Mouse (Mus musculus) spleen, adult 18-20 months (tissue): ENCODE measurements around the gene Sirt1.
"Not testable (repeated sequence)": the region's sequence is repeated elsewhere in the genome, so short reads cannot be mapped to it uniquely, and the experiment has no call there.

Experiments
- DNase-seq, 2 experiments: peaks; one replicate each; pipeline ENCODE4 v3.0.0; 2022; ENCODE audit warnings: mixed read lengths in 2 of 2

Gene Sirt1

GRCm38 (mm10) chr10:63381498-63382280 lies at the start of gene Sirt1:
Sirt1 (minus strand) TSS chr10:63381704.
- peak in 1 of 2 experiments; percentile 22 for DNase-seq

- peak; percentile 80 to 84 for DNase-seq
Measured at GRCm38 (mm10) chr10:63429785-63430305, 48.3 kb upstream of the Sirt1 start, which contains the start of gene Ctnna3. Ctnna3 (plus strand) TSS chr10:63430098.

- peak; percentile 98 to 100 for DNase-seq
Measured at GRCm38 (mm10) chr10:63429380-63429779, 47.9 kb upstream of the Sirt1 start.

GRCm38 (mm10) chr10:63429023-63429340 lies 47.5 kb upstream of the Sirt1 start:
- DNase-seq: no peak

- peak; percentile 21 to 44 for DNase-seq
Measured at GRCm38 (mm10) chr10:63428243-63429022, 46.9 kb upstream of the Sirt1 start.

- no peak for DNase-seq
Measured at GRCm38 (mm10) chr10:63427146-63427545, 45.6 kb upstream of the Sirt1 start.

GRCm38 (mm10) chr10:63424475-63424814 lies 42.9 kb upstream of the Sirt1 start:
- DNase-seq: peak in 1 of 2 experiments; percentile 50

GRCm38 (mm10) chr10:63423591-63424474 lies 42.3 kb upstream of the Sirt1 start:
- DNase-seq: no peak

GRCm38 (mm10) chr10:63422736-63422992 lies 41.2 kb upstream of the Sirt1 start:
- no peak for DNase-seq

- DNase-seq: peak; percentile 21 to 49
Measured at GRCm38 (mm10) chr10:63421739-63422735, 40.5 kb upstream of the Sirt1 start, which contains the start of gene Gm7075. Gm7075 (minus strand) TSS chr10:63421789.

- no peak for DNase-seq
Measured at GRCm38 (mm10) chr10:63417061-63417460, 35.6 kb upstream of the Sirt1 start.

GRCm38 (mm10) chr10:63415850-63416249 lies 34.3 kb upstream of the Sirt1 start:
- no peak for DNase-seq

- no peak for DNase-seq
Measured at GRCm38 (mm10) chr10:63415287-63415686, 33.8 kb upstream of the Sirt1 start.

- DNase-seq: no peak
Measured at GRCm38 (mm10) chr10:63412756-63413155, 31.3 kb upstream of the Sirt1 start.

- DNase-seq: not testable (repeated sequence)
Measured at GRCm38 (mm10) chr10:63411674-63412073, 30.2 kb upstream of the Sirt1 start.

GRCm38 (mm10) chr10:63410162-63410956 lies 28.9 kb upstream of the Sirt1 start:
- DNase-seq: no peak

GRCm38 (mm10) chr10:63403636-63404035 lies 22.1 kb upstream of the Sirt1 start:
- no peak for DNase-seq

GRCm38 (mm10) chr10:63402731-63403504 lies 21.4 kb upstream of the Sirt1 start:
- no peak for DNase-seq

- no peak for DNase-seq
Measured at GRCm38 (mm10) chr10:63396963-63397362, 15.5 kb upstream of the Sirt1 start.

- no peak for DNase-seq
Measured at GRCm38 (mm10) chr10:63388948-63389347, 7.4 kb upstream of the Sirt1 start.
